Mouse (Mus musculus) myocyte (in vitro differentiated cells): ENCODE results near the gene Magel2. TPM values are rescaled to one million over a fixed set of nuclear protein-coding genes. Genes with fewer than 3 reads are reported as not detected.

ENCODE experiments used
- H3K27me3 ChIP-seq: one replicate; pipeline ENCODE4 v1.6.1; 2011; ENCODE audit not compliant: control insufficient read depth, insufficient read depth, insufficient read length
- H3K36me3 ChIP-seq: one replicate; pipeline ENCODE4 v1.6.1; 2011; ENCODE audit not compliant: control insufficient read depth, insufficient read depth
- H3K4me2 ChIP-seq: one replicate; pipeline ENCODE4 v1.6.1; 2011; ENCODE audit warnings: low read depth, control low read depth
- H3K4me3 ChIP-seq: one replicate; pipeline ENCODE4 v1.5.1; 2011; ENCODE audit warnings: mild to moderate bottlenecking, control low read depth, moderate library complexity
- H3K79me2 ChIP-seq: one replicate; pipeline ENCODE4 v1.6.1; 2011; ENCODE audit not compliant: control insufficient read depth, insufficient read depth
- H3ac ChIP-seq: one replicate; pipeline ENCODE4 v1.6.1; 2011; ENCODE audit not compliant: control insufficient read depth, insufficient read length
- CEBPB ChIP-seq: IDR thresholded peaks from 2 replicates; pipeline ENCODE4 v1.6.1; 2011; ENCODE audit warnings: mild to moderate bottlenecking, moderate library complexity; ENCODE audit not compliant: poor library complexity, insufficient read depth, severe bottlenecking
- E2F4 ChIP-seq: IDR thresholded peaks from one replicate; pipeline ENCODE4 v1.6.1; 2011; ENCODE audit warnings: mild to moderate bottlenecking, control low read depth, moderate library complexity; ENCODE audit not compliant: insufficient read depth
- MAX ChIP-seq: IDR thresholded peaks from one replicate; pipeline ENCODE4 v1.6.1; 2011; ENCODE audit warnings: low read depth, mild to moderate bottlenecking, control low read depth
- MYOD1 ChIP-seq, 3 experiments: IDR thresholded peaks; one replicate each; pipeline ENCODE4 v1.6.1; 2011; ENCODE audit warnings: control low read depth in 2 of 3, low read depth in 2 of 3, mild to moderate bottlenecking in 2 of 3, moderate library complexity in 1 of 3; ENCODE audit not compliant: insufficient read length in 2 of 3, control insufficient read depth in 1 of 3
- MYOG ChIP-seq, 3 experiments: IDR thresholded peaks; one replicate each; pipeline ENCODE4 v1.6.1; 2011; ENCODE audit warnings: control low read depth in 2 of 3, low read depth in 2 of 3, mild to moderate bottlenecking in 2 of 3; ENCODE audit not compliant: insufficient read length in 2 of 3, control insufficient read depth in 1 of 3, insufficient read depth in 1 of 3
- POLR2A ChIP-seq: IDR thresholded peaks from one replicate; pipeline ENCODE4 v1.6.1; 2011; ENCODE audit warnings: low read depth, mild to moderate bottlenecking, control low read depth, moderate library complexity; ENCODE audit not compliant: insufficient read length
- POLR2AphosphoS2 ChIP-seq: IDR thresholded peaks from one replicate; pipeline ENCODE4 v1.6.1; 2011; ENCODE audit warnings: low read depth, control low read depth; ENCODE audit not compliant: insufficient read length
- REST ChIP-seq: IDR thresholded peaks from one replicate; pipeline ENCODE4 v1.6.1; 2011; ENCODE audit warnings: mild to moderate bottlenecking, control low read depth, moderate library complexity; ENCODE audit not compliant: insufficient read depth, insufficient read length
- SRF ChIP-seq: IDR thresholded peaks from one replicate; pipeline ENCODE4 v1.6.1; 2011; ENCODE audit warnings: low read depth; ENCODE audit not compliant: control insufficient read depth, insufficient read length
- TCF12 ChIP-seq: IDR thresholded peaks from one replicate; pipeline ENCODE4 v1.6.1; 2011; ENCODE audit warnings: mild to moderate bottlenecking, control low read depth; ENCODE audit not compliant: poor library complexity, insufficient read depth, severe bottlenecking
- TCF3 ChIP-seq: IDR thresholded peaks from one replicate; pipeline ENCODE4 v1.6.1; 2011; ENCODE audit warnings: low read depth, control low read depth; ENCODE audit not compliant: insufficient read length
- USF1 ChIP-seq: IDR thresholded peaks from one replicate; pipeline ENCODE4 v1.6.1; 2011; ENCODE audit warnings: low read depth, mild to moderate bottlenecking, control low read depth, moderate library complexity
- polyA plus RNA-seq: library from polyadenylated mRNA; unstranded; fragments of >200 nt; fragmentation: generic; extraction: Trizol; gene quantifications from one replicate; pipeline ENCODE4 v1.2.1, GENCODE M21; 2012; ENCODE audit warnings: missing spikeins

Magel2 gene
- not detected for polyA plus RNA-seq

GRCm38 (mm10) chr7:62376510-62377304 is at the start of gene Magel2:
Gene Magel2, plus strand, starts transcription at chr7:62377010.
- H3K27me3 ChIP-seq = no peaks in the 10 kb centered on the region
- H3K4me2 ChIP-seq = peak within 1 kb of the TSS; percentile 6
- no peaks in the 10 kb centered on the region for H3K36me3 ChIP-seq
- no peak within 1 kb of the TSS for H3K4me3 ChIP-seq
- H3ac ChIP-seq = no peak within 1 kb of the TSS
- TF ChIP-seq POLR2A = no peak
- TF ChIP-seq REST = no peak
- no peak for TF ChIP-seq MYOG (IDR thresholded peaks at IDR 0.05; ENCODE audit: control insufficient read depth in 1 of 3, insufficient read depth in 1 of 3, insufficient read length in 2 of 3, low read depth in 2 of 3)
- TF ChIP-seq POLR2AphosphoS2 = no peak
- TF ChIP-seq SRF = no peak
- no peak for TF ChIP-seq TCF3
- TF ChIP-seq USF1 = no peak
- TF ChIP-seq MAX = no peak
- no peak for TF ChIP-seq MYOD1 (IDR thresholded peaks at IDR 0.05; ENCODE audit: control insufficient read depth in 1 of 3, insufficient read length in 2 of 3, low read depth in 2 of 3)
- TF ChIP-seq TCF12 = no peak
- TF ChIP-seq CEBPB = no peak
- no peak for TF ChIP-seq E2F4
- H3K79me2 ChIP-seq = no peaks in the 10 kb centered on the region

DNA sequence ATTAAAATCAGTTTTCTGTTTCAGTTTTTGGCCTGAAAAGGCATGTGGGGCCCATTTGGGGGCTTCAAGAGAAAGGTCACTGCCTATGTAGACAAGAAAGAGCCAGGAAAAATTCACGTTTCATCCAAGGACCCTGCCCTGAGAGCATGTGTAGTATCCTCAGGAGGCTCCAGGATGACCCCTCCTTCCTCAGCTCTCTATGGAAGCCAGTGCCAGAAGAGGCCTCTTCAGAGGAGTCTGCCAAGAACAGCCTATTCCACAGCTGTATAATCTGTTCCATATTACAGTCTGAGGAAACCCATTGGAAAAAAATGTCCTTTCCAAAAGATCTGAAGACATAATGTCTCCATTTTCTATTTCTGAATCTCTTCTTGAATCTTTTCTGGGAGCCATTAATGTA is 31.4 kb upstream of the Magel2 start:
- Histone ChIP-seq H3K36me3 (no peaks in the 10 kb centered on the region), H3ac (no peak overlapping the region), H3K4me3 (no peak overlapping the region), H3K27me3 (no peaks in the 10 kb centered on the region), H3K4me2 (no peak overlapping the region), H3K79me2 (no peaks in the 10 kb centered on the region)
- no peak for TF ChIP-seq POLR2AphosphoS2
- no peak for TF ChIP-seq E2F4
- no peak for TF ChIP-seq CEBPB
- TF ChIP-seq USF1 = no peak

DNA sequence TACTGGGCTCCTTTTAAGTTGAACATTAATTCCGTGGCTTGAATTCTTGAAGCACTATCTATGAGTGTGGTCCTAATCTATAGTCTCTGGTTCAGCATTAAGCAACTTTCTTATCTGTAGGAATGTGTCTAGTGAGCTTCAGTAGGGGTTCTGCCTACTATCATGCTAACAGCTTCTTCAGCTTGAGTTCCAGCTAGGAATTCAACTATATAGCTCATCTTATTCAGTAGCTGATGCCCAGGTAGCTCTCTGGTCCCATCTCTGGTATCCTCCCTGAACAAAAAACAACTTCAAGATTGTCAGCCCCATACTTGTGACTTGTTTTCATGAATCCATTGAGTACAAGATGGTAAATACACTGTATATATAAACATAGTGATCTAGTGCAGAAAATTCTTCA is 30.5 kb upstream of the Magel2 start, which contains the start of gene Ndn:
Ndn (plus strand) TSS at position 301 of the 400 bp plus-strand sequence.
- TF ChIP-seq TCF3 = no peak
- TF ChIP-seq USF1 = no peak
- no peak for TF ChIP-seq POLR2AphosphoS2
- no peak for TF ChIP-seq E2F4
- TF ChIP-seq MAX = no peak
- TF ChIP-seq REST = no peak
- TF ChIP-seq TCF12 = no peak
- TF ChIP-seq MYOG (IDR thresholded peaks at IDR 0.05; ENCODE audit: control insufficient read depth in 1 of 3, insufficient read depth in 1 of 3, insufficient read length in 2 of 3, low read depth in 2 of 3) = no peak
- no peak for TF ChIP-seq MYOD1 (IDR thresholded peaks at IDR 0.05; ENCODE audit: control insufficient read depth in 1 of 3, insufficient read length in 2 of 3, low read depth in 2 of 3)
- TF ChIP-seq POLR2A = no peak
- H3K27me3 ChIP-seq = no peaks in the 10 kb centered on the region
- no peak within 1 kb of the TSS for H3K4me2 ChIP-seq
- H3ac ChIP-seq = no peak within 1 kb of the TSS
- no peak within 1 kb of the TSS for H3K4me3 ChIP-seq
- no peaks in the 10 kb centered on the region for H3K36me3 ChIP-seq
- no peaks in the 10 kb centered on the region for H3K79me2 ChIP-seq

GRCm38 (mm10) chr7:62348106-62348803 is 28.6 kb upstream of the Magel2 start:
- Histone ChIP-seq H3K79me2 (no peaks in the 10 kb centered on the region), H3K27me3 (no peaks in the 10 kb centered on the region), H3K4me3 (no peak overlapping the region), H3ac (no peak overlapping the region), H3K4me2 (no peak overlapping the region), H3K36me3 (no peaks in the 10 kb centered on the region)
- TF ChIP-seq USF1 (no peak), TCF12 (no peak), CEBPB (no peak), POLR2A (no peak), MYOG (IDR thresholded peaks at IDR 0.05; ENCODE audit: control insufficient read depth in 1 of 3, insufficient read depth in 1 of 3, insufficient read length in 2 of 3, low read depth in 2 of 3) (no peak), TCF3 (no peak)

- H3K36me3 ChIP-seq = no peaks in the 10 kb centered on the region
- H3K27me3 ChIP-seq = no peaks in the 10 kb centered on the region
- no peak overlapping the region for H3K4me3 ChIP-seq
- TF ChIP-seq USF1 = no peak
- TF ChIP-seq TCF12 = no peak
- TF ChIP-seq CEBPB = no peak
- TF ChIP-seq MYOD1 (IDR thresholded peaks at IDR 0.05; ENCODE audit: control insufficient read depth in 1 of 3, insufficient read length in 2 of 3, low read depth in 2 of 3) = no peak
- no peak for TF ChIP-seq POLR2A
- no peak for TF ChIP-seq E2F4
- TF ChIP-seq SRF = no peak
- TF ChIP-seq MYOG (IDR thresholded peaks at IDR 0.05; ENCODE audit: control insufficient read depth in 1 of 3, insufficient read depth in 1 of 3, insufficient read length in 2 of 3, low read depth in 2 of 3) = no peak
- no peak for TF ChIP-seq TCF3
- TF ChIP-seq POLR2AphosphoS2 = no peak
- TF ChIP-seq MAX = no peak
- no peak for TF ChIP-seq REST
- H3ac ChIP-seq = no peak overlapping the region
- no peak overlapping the region for H3K4me2 ChIP-seq
- H3K79me2 ChIP-seq = no peaks in the 10 kb centered on the region
Measured at GRCm38 (mm10) chr7:62348804-62349190, 28.0 kb upstream of the Magel2 start.
